Mouse (Mus musculus): ENCODE data around the gene Gm3194.
"Not testable (repeated sequence)": the region's sequence is repeated elsewhere in the genome, so short reads cannot be mapped to it uniquely, and the experiment has no call there.

Gene Gm3194

GRCm38 (mm10) chr14:5455367-5455766, at the start of gene Gm3194:
TSS of gene Gm3194 (minus strand) at chr14:5455467.
- DNase-seq (ENCODE audit: low spot score) = not testable (repeated sequence)

- not testable (repeated sequence) for DNase-seq (ENCODE audit: low spot score)
These were observed 46.1 kb upstream of the Gm3194 start, which contains the start of gene Gm3488 for GRCm38 (mm10) chr14:5501374-5501773. TSS of gene Gm3488 (plus strand) at chr14:5501674.

- not testable (repeated sequence) for DNase-seq (ENCODE audit: low spot score)
These were observed 28.6 kb upstream of the Gm3194 start, which contains the start of gene Gm3187 for GRCm38 (mm10) chr14:5483907-5484306. TSS of gene Gm3187 (plus strand) at chr14:5484207.

- not testable (repeated sequence) for DNase-seq (ENCODE audit: low spot score)
These were observed 22.5 kb upstream of the Gm3194 start, which contains the start of gene Gm8246 for GRCm38 (mm10) chr14:5477730-5478129. TSS of gene Gm8246 (minus strand) at chr14:5477830.

- DNase-seq (ENCODE audit: low spot score) = not testable (repeated sequence)
These were observed 5.2 kb upstream of the Gm3194 start for GRCm38 (mm10) chr14:5460469-5460868.

GRCm38 (mm10) chr14:5388949-5389348, 66.3 kb downstream of the Gm3194 start, which contains the start of gene Gm3500:
TSS of gene Gm3500 (minus strand) at chr14:5389049.
- not testable (repeated sequence) for DNase-seq (ENCODE audit: low spot score)
